Mouse (Mus musculus) thymus, postnatal 36 days (tissue): ENCODE data around the gene Chrna3.

Source experiments
- DNase-seq, 2 experiments: peaks; one replicate each; pipeline ENCODE4 v3.0.0; 2022; ENCODE audit warnings: mixed read lengths in 2 of 2

The Chrna3 gene

GRCm38 (mm10) chr9:55026275-55026663, at the start of gene Chrna3:
Gene Chrna3, minus strand, starts transcription at chr9:55026562.
- DNase-seq = no peak

GRCm38 (mm10) chr9:55067965-55068265, 41.6 kb upstream of the Chrna3 start:
- no peak for DNase-seq

- no peak for DNase-seq
These were observed 41.0 kb upstream of the Chrna3 start for GRCm38 (mm10) chr9:55067260-55067964.

GRCm38 (mm10) chr9:55065241-55065640, 38.9 kb upstream of the Chrna3 start:
- no peak for DNase-seq

GRCm38 (mm10) chr9:55058067-55058466, 31.7 kb upstream of the Chrna3 start:
- DNase-seq = no peak

- DNase-seq = no peak
These were observed 29.1 kb upstream of the Chrna3 start for GRCm38 (mm10) chr9:55055386-55055930.

GRCm38 (mm10) chr9:55048211-55048880, 22.0 kb upstream of the Chrna3 start, which contains the start of gene Chrnb4:
Gene Chrnb4, minus strand, starts transcription at chr9:55048779.
- DNase-seq = peak in 1 of 2 experiments; percentile 19

GRCm38 (mm10) chr9:55046764-55047163, 20.4 kb upstream of the Chrna3 start:
- DNase-seq = no peak

GRCm38 (mm10) chr9:55045001-55045400, 18.6 kb upstream of the Chrna3 start:
- DNase-seq = no peak

GRCm38 (mm10) chr9:55043688-55044087, 17.3 kb upstream of the Chrna3 start:
- DNase-seq = no peak

- DNase-seq = no peak
These were observed 15.0 kb upstream of the Chrna3 start for GRCm38 (mm10) chr9:55041389-55041788.

GRCm38 (mm10) chr9:55039983-55040382, 13.6 kb upstream of the Chrna3 start:
- no peak for DNase-seq

GRCm38 (mm10) chr9:55038948-55039347, 12.6 kb upstream of the Chrna3 start:
- no peak for DNase-seq

GRCm38 (mm10) chr9:55031435-55032167, 5.2 kb upstream of the Chrna3 start:
- DNase-seq = no peak

- no peak for DNase-seq
These were observed 658 bp downstream of the Chrna3 start for GRCm38 (mm10) chr9:55025534-55026274.

- DNase-seq = peak; percentile 56 to 71
These were observed 2.3 kb downstream of the Chrna3 start for GRCm38 (mm10) chr9:55023902-55024583.

GRCm38 (mm10) chr9:55023326-55023725, 3.0 kb downstream of the Chrna3 start:
- no peak for DNase-seq

GRCm38 (mm10) chr9:55016926-55017325, 9.4 kb downstream of the Chrna3 start:
- DNase-seq = no peak

- no peak for DNase-seq
These were observed 15.6 kb downstream of the Chrna3 start for GRCm38 (mm10) chr9:55010588-55011350.

- DNase-seq = no peak
These were observed 16.7 kb downstream of the Chrna3 start for GRCm38 (mm10) chr9:55009692-55010091.

- no peak for DNase-seq
These were observed 22.8 kb downstream of the Chrna3 start for GRCm38 (mm10) chr9:55003609-55004008.
